Mouse (Mus musculus) layer of hippocampus, postnatal 14 days (tissue): ENCODE data around the gene Tdp2. TPM values are rescaled to one million over a fixed set of nuclear protein-coding genes. Genes with fewer than 3 reads are reported as not detected.
"Not testable (repeated sequence)": the region's sequence is repeated elsewhere in the genome, so short reads cannot be mapped to it uniquely, and the experiment has no call there.

Source experiments
- DNase-seq, 2 experiments: peaks; one replicate each; pipeline ENCODE4 v3.0.0; 2021 to 2022; ENCODE audit warnings: low spot score in 2 of 2, mixed read lengths in 1 of 2
- total RNA-seq, 2 experiments: library from RNA; stranded (reverse); gene quantifications; 2 replicates each; pipeline ENCODE4 v1.2.3; 2021

The Tdp2 gene
- total RNA-seq, 2 experiments from 2014 or later, result 22.8 to 23.2 TPM

GRCm38 (mm10) chr13:24822663-24823343 lies 8.7 kb upstream of the Tdp2 start:
- DNase-seq, result peak; percentile 46 to 69

DNA sequence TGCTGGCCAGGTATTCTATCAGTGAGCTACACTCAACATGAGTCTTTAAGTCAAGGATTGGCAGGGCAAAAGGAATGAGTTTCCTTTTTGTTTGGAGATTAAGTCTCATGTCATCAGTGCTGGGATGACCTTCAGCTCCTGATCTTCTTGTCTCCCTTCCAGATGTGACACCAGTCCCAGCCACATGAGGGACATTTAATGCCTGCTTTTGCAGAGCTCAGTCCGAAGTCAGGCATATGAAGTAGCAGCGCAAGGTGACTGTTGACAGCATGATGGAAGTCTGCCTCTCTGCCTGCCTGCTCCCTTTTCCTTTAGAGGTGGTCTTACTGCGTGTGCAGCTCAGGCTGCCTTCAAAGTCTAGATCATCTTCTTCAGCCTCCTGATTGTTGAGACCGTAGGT lies 6.8 kb upstream of the Tdp2 start:
- DNase-seq, result no peak

GRCm38 (mm10) chr13:24825587-24825986 lies 5.9 kb upstream of the Tdp2 start:
- no peak for DNase-seq

DNA sequence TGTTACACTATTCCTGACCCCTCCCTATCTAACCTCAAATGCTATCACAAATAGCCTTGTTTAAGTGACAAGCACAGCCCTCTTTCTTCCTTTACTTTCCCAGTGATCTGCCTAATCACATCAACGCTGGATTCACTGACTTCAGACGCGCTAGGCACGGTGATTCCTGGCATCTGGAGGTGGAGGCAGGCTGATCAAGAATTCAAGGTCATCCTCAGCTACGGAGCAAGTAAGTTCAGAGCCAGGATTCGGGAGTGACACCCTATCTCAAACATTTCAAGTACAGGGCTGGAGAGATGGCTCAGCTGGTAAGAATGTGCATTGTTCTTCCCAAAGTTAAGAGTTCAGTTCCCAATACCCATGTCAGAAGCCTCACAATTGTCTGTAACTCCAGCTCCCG lies 5.4 kb upstream of the Tdp2 start:
- DNase-seq, result no peak

GRCm38 (mm10) chr13:24830756-24831352 lies 625 bp upstream of the Tdp2 start:
- DNase-seq, result no peak

DNA sequence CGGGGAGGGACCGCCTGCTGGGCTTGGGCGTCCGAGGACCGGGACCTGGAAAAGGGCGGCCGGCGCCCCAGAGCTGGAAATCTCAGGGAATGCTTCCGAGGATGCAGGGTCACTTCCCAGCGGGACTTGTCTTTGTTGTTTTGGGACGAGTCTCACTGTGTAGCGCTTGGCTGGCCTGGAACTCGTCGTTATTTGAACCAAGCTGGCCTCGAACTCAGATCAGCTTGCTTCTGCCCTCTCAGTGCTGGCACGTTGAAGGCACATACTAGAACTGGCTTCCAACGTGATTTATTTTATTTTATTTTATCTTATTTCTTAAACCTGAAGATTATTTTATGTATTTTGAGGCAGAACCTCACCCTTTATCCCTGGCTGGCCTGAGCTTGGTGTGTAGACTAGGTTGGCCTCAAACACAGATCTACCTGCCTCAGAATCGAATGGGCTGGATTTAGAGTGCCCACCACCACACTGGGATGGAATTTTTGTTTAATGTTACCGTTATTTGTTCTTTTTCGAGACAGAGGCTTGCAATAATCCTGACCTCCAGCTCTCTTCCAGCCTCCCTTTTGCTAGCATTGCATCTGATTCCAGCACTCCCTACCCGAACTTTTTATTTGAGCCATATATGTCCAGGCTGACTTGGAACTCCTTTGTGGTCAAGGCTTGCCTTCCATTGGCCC lies 792 bp downstream of the Tdp2 start:
- no peak for DNase-seq

DNA sequence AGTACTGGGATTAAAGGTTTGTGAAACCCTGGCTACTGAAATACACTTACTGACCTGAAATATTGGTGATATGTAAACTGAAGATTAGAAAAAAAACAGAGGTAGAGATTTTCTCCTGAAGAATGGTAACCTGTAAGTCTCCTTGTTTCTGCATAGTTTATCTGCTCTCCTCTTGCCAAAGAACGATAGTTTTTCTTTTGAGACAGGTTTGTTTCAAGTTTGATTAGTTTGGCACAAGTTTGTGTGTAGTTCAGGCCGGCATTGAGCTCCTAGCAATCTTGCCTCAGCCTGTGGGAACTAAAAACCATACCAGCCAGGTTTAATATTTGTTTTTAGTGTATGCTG lies 1.3 kb downstream of the Tdp2 start:
- DNase-seq, result no peak

GRCm38 (mm10) chr13:24837765-24838164 lies 6.3 kb downstream of the Tdp2 start:
- not testable (repeated sequence) for DNase-seq

- no peak for DNase-seq
Measured at GRCm38 (mm10) chr13:24839831-24840230, 8.4 kb downstream of the Tdp2 start.

DNA sequence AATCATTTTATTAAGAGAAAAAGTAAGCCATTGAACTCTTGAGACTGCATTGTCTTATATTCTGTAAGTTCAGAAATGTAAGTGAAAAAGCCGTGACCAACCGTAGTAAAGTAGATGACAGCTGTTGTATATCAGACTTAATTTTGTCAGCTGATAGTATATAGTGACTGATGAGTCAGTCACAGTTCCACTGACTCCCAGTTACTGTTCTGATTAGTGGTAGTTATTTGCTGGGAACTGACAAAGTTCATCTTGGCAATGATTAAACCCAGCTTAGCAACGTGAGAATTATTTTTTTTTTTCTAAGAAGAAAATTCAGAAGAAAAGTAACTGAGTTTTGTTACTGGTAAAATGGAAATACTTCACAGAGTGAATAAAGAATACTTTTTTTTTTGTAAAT lies 10.2 kb downstream of the Tdp2 start:
- DNase-seq, result no peak

- DNase-seq, result peak; percentile 63 to 65
Measured at GRCm38 (mm10) chr13:24844983-24845955, 13.8 kb downstream of the Tdp2 start, which contains the start of gene D130043K22Rik. TSS of gene D130043K22Rik (plus strand) at chr13:24845135.

DNA sequence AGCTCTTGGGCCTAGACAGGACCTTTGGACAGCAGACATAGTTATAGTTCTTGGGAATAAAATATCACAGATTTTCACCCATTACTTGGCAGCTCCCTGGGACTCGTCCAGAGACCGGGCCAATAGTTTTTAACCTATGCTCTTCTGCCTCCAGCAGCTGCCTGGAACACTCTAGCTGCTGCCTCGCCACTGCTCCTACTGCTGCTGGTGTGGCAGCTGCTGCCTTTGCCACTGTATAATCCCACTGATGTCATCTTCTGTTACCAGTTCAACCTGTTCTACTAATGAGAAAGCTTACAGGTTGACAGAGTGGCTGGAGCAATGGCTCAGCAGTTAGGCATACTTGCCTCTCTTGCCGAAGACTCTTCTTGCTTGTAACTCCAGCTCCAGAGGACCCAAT lies 17.8 kb downstream of the Tdp2 start:
- DNase-seq, result no peak

- DNase-seq, result no peak
Measured at GRCm38 (mm10) chr13:24851989-24852388, 20.5 kb downstream of the Tdp2 start.

DNA sequence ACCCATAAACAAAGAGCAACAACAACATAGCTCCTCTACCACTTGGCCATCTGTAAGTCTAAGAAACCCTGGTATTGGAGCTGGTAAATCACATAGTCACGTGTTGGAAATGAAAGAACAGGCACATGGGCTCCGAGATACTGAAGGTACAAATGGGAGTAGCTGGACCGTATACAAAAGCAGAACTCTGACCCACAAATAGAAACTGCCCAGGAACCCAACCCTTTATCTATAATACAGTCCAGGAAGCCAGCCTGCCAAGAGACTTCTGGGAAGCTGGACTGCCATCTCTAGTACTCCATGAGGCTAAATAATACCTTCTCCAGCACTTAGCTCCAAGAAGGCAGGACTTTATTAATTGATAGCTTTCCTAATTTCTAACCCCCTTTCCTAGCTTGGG lies 21.1 kb downstream of the Tdp2 start:
- no peak for DNase-seq

DNA sequence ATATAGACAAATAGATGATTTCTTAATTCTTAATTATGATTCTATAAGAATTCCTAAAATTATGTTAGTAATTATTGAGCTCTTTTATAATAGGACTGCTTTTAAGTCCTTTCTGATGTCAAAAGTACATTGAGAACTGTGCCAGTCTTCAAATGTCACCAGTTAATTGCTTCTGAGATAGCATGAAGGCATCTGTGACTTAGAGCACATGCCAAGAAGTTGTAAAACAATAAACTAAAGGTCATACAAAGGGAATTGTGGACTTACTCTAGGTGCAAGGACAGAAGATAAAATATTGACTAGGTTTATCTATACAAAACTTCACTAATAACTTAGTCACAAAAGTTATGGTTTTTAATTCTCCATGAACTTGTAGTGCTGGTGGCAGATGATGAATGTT lies 27.6 kb downstream of the Tdp2 start:
- DNase-seq, result no peak

GRCm38 (mm10) chr13:24861084-24861483 lies 29.6 kb downstream of the Tdp2 start:
- DNase-seq, result no peak

- DNase-seq, result no peak
Measured at GRCm38 (mm10) chr13:24862021-24862420, 30.5 kb downstream of the Tdp2 start.

DNA sequence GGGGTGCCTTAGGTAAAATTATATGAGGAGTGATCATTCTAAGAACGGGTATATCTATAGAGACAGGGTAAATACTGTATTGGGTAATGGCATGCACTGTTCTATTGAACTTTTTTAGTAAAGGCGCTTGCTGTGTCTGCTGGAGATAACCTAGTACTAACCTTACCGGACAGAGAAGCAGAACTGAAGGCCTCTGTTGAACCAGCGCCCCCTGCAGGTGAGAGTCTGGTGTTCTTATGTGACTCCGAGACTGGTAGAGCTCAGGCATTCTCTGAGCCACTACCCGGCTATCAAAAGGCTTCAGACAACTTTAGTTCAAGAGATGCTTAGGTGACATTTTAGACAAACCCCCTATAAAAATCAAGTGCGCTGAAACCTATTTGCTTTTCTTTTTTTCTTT lies 31.0 kb downstream of the Tdp2 start:
- DNase-seq, result peak in 1 of 2 experiments; percentile 12

DNA sequence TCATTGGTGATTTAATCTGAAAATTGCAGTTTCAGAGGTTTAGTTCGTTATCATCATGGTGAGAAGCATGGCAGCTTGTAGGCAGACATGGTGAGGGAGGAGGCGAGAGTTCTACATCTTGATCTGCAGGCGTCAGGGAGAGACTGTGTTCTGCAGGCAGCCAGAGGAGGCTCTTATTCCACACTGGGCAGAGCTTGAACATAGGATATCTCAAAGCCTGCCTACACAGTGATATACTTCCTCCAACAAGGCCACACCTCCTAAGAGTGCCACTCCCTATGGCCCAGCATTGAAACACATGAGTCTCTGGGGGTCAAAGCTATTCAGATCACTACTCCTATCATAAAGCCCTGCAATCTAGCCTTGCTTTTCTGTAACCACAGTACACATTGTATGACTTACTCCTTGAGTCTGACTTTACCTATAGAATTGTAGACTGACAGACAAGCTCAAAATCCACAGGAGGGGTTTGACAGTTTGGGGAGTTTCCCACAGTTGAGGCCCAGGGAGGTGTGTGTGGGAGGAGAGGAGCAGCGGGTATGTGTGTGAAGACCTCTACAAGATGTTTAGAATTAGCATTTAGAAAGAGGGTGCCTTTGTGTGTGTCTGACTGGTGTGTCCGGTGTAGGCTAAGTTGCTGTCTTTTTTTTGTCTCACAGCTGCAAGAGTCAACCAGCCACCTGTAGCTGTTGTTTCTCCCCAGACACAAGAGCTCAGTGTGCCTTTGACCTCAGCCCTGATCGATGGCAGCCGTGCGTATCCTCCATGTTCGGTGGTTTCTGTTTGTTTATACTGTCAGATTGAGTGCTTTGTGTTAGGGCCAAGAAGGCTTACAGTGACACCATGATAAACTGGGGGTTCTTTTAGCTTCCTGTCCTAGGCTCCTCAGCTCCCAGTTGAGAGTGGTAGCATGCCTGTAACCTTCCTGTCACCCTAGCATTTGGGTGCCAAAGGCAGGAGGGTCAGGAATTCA lies 35.2 kb downstream of the Tdp2 start:
- DNase-seq, result no peak

- no peak for DNase-seq
Measured at GRCm38 (mm10) chr13:24867789-24868188, 36.3 kb downstream of the Tdp2 start.
